Mouse (Mus musculus) G1E (cell line): ENCODE results near the gene Gpr179.

ENCODE experiments used
- CTCF ChIP-seq: IDR thresholded peaks from 2 replicates; pipeline ENCODE4 v1.5.1; 2012; ENCODE audit warnings: low read depth, low read length, inconsistent platforms, mixed read lengths
- GATA1 ChIP-seq: IDR thresholded peaks from 2 replicates; pipeline ENCODE4 v1.6.1; 2012; ENCODE audit warnings: borderline replicate concordance, low read length, inconsistent platforms, mixed read lengths
- TAL1 ChIP-seq: conservative IDR thresholded peaks from 2 replicates; pipeline ENCODE4 v1.6.1; 2012; ENCODE audit warnings: low read depth, low read length, inconsistent platforms, mixed read lengths

GRCm38 (mm10) chr11:97309911-97310571 lies 41.8 kb downstream of the Gpr179 start:
- TF ChIP-seq GATA1: no peak
- TF ChIP-seq CTCF: 0 out of 2 replicates have a peak, but pooled peaks have one; percentile 25
- no peak for TF ChIP-seq TAL1
